Mouse (Mus musculus) midbrain, embryonic 12.5 days (tissue): Measurements from ENCODE around the gene 1110051M20Rik. TPM values are rescaled to one million over a fixed set of nuclear protein-coding genes. Genes with fewer than 3 reads are reported as not detected.
A peak's percentile ranks its signal among the peaks of the same experiment; 100 is the strongest.

ENCODE experiments used
- ATAC-seq: fragments of 200-750 bp; cut with Nextera tagmentation; 2 replicates; pipeline ENCODE4 v1.8.0; 2017; ENCODE audit warnings: low read depth, moderate TSS enrichment, moderate library complexity; ENCODE audit not compliant: low FRiP score
- H3K27ac ChIP-seq: fragments of 300-500 bp; sonication (generic); replicated peaks from 2 replicates; pipeline ENCODE4 v1.5.1; 2016; ENCODE audit warnings: mild to moderate bottlenecking
- H3K27me3 ChIP-seq: fragments of 300-500 bp; sonication (generic); 2 replicates; pipeline ENCODE4 v1.6.1; 2016; ENCODE audit warnings: mild to moderate bottlenecking
- H3K36me3 ChIP-seq: fragments of 300-500 bp; sonication (generic); 2 replicates; pipeline ENCODE4 v1.6.1; 2016
- H3K4me1 ChIP-seq: fragments of 300-500 bp; sonication (generic); 2 replicates; pipeline ENCODE4 v1.6.1; 2016
- H3K4me2 ChIP-seq: fragments of 300-500 bp; sonication (generic); replicated peaks from 2 replicates; pipeline ENCODE4 v1.6.1; 2016; ENCODE audit warnings: mild to moderate bottlenecking, moderate library complexity
- H3K4me3 ChIP-seq: fragments of 300-500 bp; sonication (generic); 2 replicates; pipeline ENCODE4 v1.5.1; 2016; ENCODE audit warnings: mild to moderate bottlenecking
- H3K9ac ChIP-seq: fragments of 300-500 bp; sonication (generic); replicated peaks from 2 replicates; pipeline ENCODE4 v1.6.1; 2016; ENCODE audit warnings: mild to moderate bottlenecking, moderate library complexity
- H3K9me3 ChIP-seq: fragments of 300-500 bp; sonication (generic); 2 replicates; pipeline ENCODE4 v1.6.1; 2016; ENCODE audit warnings: mild to moderate bottlenecking
- WGBS: fragments of 180-500 bp; shearing (Covaris S2); methylation state at CpG from one replicate; pipeline ENCODE4 v1.1.7; 2016; 5-methylcytosine and 5-hydroxymethylcytosine counted together
- polyA plus RNA-seq: library from polyadenylated mRNA; unstranded; fragments of >200 nt; fragmentation: Nextera tagmentation; extraction: Ambion mirVana; gene quantifications from 2 replicates; pipeline ENCODE4 v1.2.1, GENCODE M21; 2016

1110051M20Rik gene
- polyA plus RNA-seq, 1 experiment from 2014 or later: 113 TPM

- ATAC-seq: no peak
- H3K4me1 ChIP-seq: peaks cover 51% of the 10 kb centered on the region
- H3K27ac ChIP-seq: no peak overlapping the region
- H3K9ac ChIP-seq: no peak overlapping the region
- no peaks in the 10 kb centered on the region for H3K36me3 ChIP-seq
- H3K9me3 ChIP-seq: no peaks in the 10 kb centered on the region
- no peak overlapping the region for H3K4me2 ChIP-seq
- WGBS: 71% methylated on average over 7 of the region's 7 CpGs
- no peak overlapping the region for H3K4me3 ChIP-seq
- H3K27me3 ChIP-seq: no peaks in the 10 kb centered on the region
Observed at GRCm38 (mm10) chr2:91331051-91331843, 113.3 kb downstream of the 1110051M20Rik start.

DNA sequence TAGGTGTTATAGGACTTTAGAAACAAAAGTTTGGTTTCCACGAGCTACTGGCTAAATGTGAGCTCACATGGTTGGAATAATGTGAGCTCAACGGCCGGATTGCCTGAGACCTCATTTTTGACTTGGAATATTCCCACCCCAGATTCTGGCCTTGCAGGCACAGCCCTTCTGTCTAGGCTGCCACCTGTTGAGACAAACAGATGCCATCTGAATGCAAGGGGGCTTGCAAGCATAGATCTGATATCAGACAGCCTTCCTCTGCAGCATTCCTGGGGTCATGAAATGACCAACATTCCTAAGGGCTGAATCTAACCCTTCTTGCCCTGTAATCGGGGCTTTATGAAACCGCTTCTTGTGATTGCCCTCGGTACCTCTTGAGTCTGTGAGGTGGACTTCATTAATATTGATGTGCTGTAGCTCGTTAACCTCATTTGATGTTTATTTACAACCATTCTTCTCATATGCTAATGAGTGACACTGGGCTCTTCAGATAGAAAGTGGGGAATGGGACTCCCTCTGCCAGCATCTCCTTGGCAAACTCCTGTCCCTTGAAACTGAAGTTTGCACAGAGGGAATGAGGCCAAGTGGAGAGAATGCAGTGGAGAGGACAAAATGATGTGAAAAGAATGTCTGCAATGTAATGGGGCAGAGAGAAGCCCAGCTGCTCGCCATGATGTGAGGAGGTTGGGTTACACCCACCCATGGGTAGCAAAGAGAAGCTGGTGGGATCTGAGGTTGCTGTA, 114.3 kb downstream of the 1110051M20Rik start:
- Histone ChIP-seq H3K4me1 (peaks cover 55% of the 10 kb centered on the region), H3K9ac (no peak overlapping the region), H3K4me3 (no peak overlapping the region), H3K4me2 (no peak overlapping the region), H3K27ac (no peak overlapping the region), H3K27me3 (no peaks in the 10 kb centered on the region), H3K36me3 (no peaks in the 10 kb centered on the region), H3K9me3 (no peaks in the 10 kb centered on the region)
- 59% methylated on average over 8 of the region's 8 CpGs for WGBS
- ATAC-seq: no peak

- Histone ChIP-seq H3K9me3 (no peaks in the 10 kb centered on the region), H3K9ac (no peak overlapping the region), H3K27me3 (no peaks in the 10 kb centered on the region), H3K36me3 (no peaks in the 10 kb centered on the region), H3K4me2 (no peak overlapping the region), H3K4me1 (peaks cover 66% of the 10 kb centered on the region), H3K27ac (peak overlapping the region; percentile 65), H3K4me3 (no peak overlapping the region)
- 87% methylated on average over 3 of the region's 3 CpGs for WGBS
- no peak for ATAC-seq
Observed at GRCm38 (mm10) chr2:91328729-91329125, 115.8 kb downstream of the 1110051M20Rik start.

- peak; percentile 66 for ATAC-seq
- Histone ChIP-seq H3K27ac (peak overlapping the region; percentile 65), H3K9me3 (no peaks in the 10 kb centered on the region), H3K36me3 (no peaks in the 10 kb centered on the region), H3K4me3 (no peak overlapping the region), H3K9ac (no peak overlapping the region), H3K27me3 (no peaks in the 10 kb centered on the region), H3K4me1 (peaks cover 66% of the 10 kb centered on the region), H3K4me2 (no peak overlapping the region)
- WGBS: 24% methylated on average over 12 of the region's 12 CpGs
Observed at GRCm38 (mm10) chr2:91327968-91328728, 116.4 kb downstream of the 1110051M20Rik start.

GRCm38 (mm10) chr2:91326746-91327350, 117.7 kb downstream of the 1110051M20Rik start:
- no peaks in the 10 kb centered on the region for H3K36me3 ChIP-seq
- H3K4me3 ChIP-seq: no peak overlapping the region
- no peak for ATAC-seq
- H3K9me3 ChIP-seq: no peaks in the 10 kb centered on the region
- no peak overlapping the region for H3K9ac ChIP-seq
- H3K27ac ChIP-seq: peak overlapping the region; percentile 20; the same call in 1 of the 2 replicates
- H3K27me3 ChIP-seq: no peaks in the 10 kb centered on the region
- H3K4me1 ChIP-seq: peaks cover 58% of the 10 kb centered on the region
- 88% methylated on average over 13 of the region's 13 CpGs for WGBS
- no peak overlapping the region for H3K4me2 ChIP-seq

DNA sequence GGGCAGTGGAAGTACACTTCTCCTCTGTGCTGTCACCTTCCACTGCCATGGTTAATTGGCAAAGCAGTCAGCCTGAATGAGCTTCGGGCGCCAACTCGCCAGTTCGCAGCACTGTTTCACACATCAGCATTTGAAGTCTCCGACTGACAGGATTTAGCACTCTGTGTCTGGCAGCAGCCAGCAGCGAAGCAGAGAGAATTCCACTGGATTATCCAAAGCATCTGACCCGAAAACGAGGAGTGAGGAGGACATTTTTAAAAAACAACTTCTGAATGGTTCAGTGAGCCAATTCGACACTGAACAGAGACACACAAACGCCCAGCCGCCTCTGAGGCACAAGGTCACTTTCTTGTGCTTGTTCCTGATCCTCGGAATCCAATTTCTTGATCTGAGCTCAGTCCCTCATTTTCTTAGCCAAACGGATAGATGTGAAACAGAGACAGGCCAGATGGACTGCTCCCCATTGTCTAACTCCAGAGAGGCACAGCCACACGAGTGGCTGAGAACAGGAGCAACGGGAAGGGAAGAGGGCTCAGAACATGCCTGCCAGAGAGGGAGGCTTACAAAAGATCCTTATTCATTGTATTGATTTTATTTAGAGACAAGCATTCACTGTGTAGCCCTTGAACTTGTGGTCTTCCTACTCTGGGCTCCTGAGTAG, 119.6 kb downstream of the 1110051M20Rik start:
- 0 out of 2 replicates have a peak, but pooled peaks have one; percentile 43 for ATAC-seq
- WGBS: 15% methylated on average over 15 of the region's 15 CpGs
- H3K4me2 ChIP-seq: peak overlapping the region; percentile 23
- H3K9ac ChIP-seq: no peak overlapping the region
- H3K27me3 ChIP-seq: no peaks in the 10 kb centered on the region
- no peaks in the 10 kb centered on the region for H3K9me3 ChIP-seq
- H3K36me3 ChIP-seq: no peaks in the 10 kb centered on the region
- H3K4me3 ChIP-seq: no peak overlapping the region
- peaks cover 44% of the 10 kb centered on the region for H3K4me1 ChIP-seq
- H3K27ac ChIP-seq: peak overlapping the region; percentile 70

DNA sequence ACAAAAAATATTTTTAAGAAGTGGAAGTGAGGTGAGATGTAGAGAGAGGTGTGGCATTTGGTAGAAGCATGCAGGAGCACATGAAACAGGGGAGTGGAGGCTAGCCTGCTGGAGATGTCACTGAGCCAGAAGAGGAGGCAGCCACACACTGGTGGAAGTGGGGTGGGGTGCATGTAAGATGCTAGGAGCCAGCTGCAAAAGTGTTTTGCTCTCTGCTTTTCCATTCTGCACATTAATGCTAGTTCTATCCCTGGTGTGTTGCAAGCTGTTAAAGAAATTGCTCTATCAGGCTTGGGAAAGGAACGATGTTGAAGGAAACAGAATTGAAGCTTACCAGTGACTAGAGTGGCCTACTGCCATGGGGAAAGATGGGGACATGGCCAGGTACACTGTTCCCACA, 120.2 kb downstream of the 1110051M20Rik start:
- Histone ChIP-seq H3K4me1 (peaks cover 39% of the 10 kb centered on the region), H3K9me3 (no peaks in the 10 kb centered on the region), H3K27me3 (no peaks in the 10 kb centered on the region), H3K36me3 (no peaks in the 10 kb centered on the region), H3K4me2 (peak overlapping the region; percentile 23; the same call in 1 of the 2 replicates), H3K4me3 (no peak overlapping the region), H3K9ac (no peak overlapping the region), H3K27ac (peak overlapping the region; percentile 70)
- 58% methylated on average over 1 of the region's 1 CpGs for WGBS
- ATAC-seq: no peak

GRCm38 (mm10) chr2:91322490-91322889, 122.0 kb downstream of the 1110051M20Rik start:
- no peaks in the 10 kb centered on the region for H3K9me3 ChIP-seq
- no peak overlapping the region for H3K27ac ChIP-seq
- H3K36me3 ChIP-seq: no peaks in the 10 kb centered on the region
- no peaks in the 10 kb centered on the region for H3K27me3 ChIP-seq
- no peak for ATAC-seq
- H3K9ac ChIP-seq: no peak overlapping the region
- 72% methylated on average over 4 of the region's 4 CpGs for WGBS
- peaks cover 23% of the 10 kb centered on the region for H3K4me1 ChIP-seq
- H3K4me2 ChIP-seq: no peak overlapping the region
- H3K4me3 ChIP-seq: no peak overlapping the region

DNA sequence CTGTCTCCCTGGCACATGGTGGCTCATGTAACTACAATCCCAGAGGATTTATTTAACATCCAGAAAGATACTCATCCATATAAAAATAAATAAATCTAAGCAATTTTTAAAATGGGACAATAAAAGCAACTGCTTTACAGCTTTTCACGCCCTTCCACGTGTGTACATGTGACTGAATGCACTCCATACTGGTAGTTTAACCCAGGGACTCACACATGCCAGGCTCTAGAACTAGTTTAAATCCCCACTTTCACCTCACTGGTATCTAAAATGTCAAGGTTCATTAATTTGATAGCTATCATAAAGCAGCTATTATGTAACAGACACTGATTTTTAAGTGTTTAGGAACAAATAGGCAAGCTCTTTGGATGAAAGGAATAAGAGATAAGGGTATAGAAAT, 122.6 kb downstream of the 1110051M20Rik start:
- H3K36me3 ChIP-seq: no peaks in the 10 kb centered on the region
- H3K27me3 ChIP-seq: no peaks in the 10 kb centered on the region
- no peak overlapping the region for H3K4me2 ChIP-seq
- H3K4me3 ChIP-seq: no peak overlapping the region
- ATAC-seq: no peak
- WGBS: 92% methylated on average over 2 of the region's 2 CpGs
- no peaks in the 10 kb centered on the region for H3K9me3 ChIP-seq
- H3K27ac ChIP-seq: no peak overlapping the region
- peaks cover 18% of the 10 kb centered on the region for H3K4me1 ChIP-seq
- no peak overlapping the region for H3K9ac ChIP-seq

- 92% methylated on average over 10 of the region's 10 CpGs for WGBS
- Histone ChIP-seq H3K4me1 (peaks cover 13% of the 10 kb centered on the region; the same call in 1 of the 2 replicates), H3K36me3 (no peaks in the 10 kb centered on the region)
Observed at GRCm38 (mm10) chr2:91320559-91321529, 123.7 kb downstream of the 1110051M20Rik start.

More at GRCm38 (mm10) chr2:91320559-91321529, 123.7 kb downstream of the 1110051M20Rik start:
- no peaks in the 10 kb centered on the region for H3K9me3 ChIP-seq
- no peak overlapping the region for H3K4me2 ChIP-seq
- no peak overlapping the region for H3K9ac ChIP-seq
- no peak overlapping the region for H3K27ac ChIP-seq
- ATAC-seq: no peak
- H3K4me3 ChIP-seq: no peak overlapping the region
- no peaks in the 10 kb centered on the region for H3K27me3 ChIP-seq
